Mouse (Mus musculus): ENCODE measurements around the gene Ppp3ca.

Gene Ppp3ca

DNA sequence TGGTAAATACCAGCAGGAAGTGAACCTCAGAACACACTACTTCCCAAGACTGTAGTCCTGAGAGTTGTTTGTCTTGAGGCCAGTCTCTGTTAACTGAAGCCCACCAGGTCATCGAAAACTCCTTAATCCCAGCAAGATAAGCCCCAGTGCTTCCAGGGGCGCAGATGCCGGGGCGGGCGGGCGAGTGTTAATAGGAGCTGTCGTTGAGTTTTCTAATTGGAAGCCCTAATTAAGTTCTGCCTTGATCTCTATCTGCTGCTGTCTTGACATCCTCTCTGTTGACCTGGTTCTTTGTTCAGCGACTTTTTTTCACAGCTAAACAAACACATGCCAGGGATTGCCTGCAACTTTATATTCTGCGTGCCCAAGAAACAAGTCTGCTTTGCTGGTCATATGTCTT is 165.9 kb downstream of the Ppp3ca start:
- in situ Hi-C loops (cut with MboI; ENCODE audit: unreplicated experiment in 2 of 2) = loop anchor here (10.0 kb wide), 1 partner anchor 161 kb away; the partner anchor contains the start of gene Ppp3ca (in 2 of the 2)

DNA sequence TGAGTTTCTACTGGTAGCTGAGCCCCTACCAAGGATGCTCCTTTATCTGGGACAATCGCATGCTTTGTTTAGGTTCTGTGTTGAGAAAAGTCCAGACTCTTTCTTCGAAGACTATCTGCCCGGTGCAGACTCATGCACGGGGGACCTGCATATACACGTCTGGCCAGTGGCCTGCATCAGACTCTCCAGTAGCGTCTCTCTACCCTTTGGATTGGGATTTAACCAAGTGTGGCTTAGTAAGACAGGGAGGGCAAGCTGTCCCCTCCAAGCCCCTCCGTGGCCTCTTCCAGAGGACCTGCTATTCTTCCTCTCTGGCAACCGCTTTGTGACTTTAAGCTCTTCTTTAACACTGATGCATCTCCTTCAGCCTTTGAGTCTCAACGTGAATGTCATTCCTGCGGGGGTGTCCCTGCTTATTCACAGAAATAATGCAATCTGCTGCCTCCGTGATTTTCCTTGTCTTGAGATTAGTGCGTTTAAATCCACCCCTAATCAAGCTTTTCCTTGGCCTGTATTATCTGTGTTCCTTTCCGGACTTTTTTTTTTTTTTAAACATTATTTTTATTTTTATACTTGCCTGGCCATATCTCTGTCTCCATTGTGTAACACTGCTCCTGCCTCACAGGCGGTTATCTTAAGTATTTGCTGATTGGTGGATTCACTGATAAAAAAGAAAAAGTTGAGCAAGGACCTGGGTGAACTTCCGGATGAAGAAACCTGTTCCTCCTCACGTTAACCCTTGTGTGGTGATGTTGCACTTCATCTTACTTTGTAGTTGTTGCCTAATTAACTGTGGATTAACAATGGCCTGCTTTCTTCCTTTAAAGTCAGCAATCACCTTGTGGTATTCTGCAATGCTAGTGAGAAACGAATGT is 166.6 kb downstream of the Ppp3ca start:
- in situ Hi-C loops (cut with MboI; ENCODE audit: unreplicated experiment in 2 of 2) = loop anchor here (10.0 kb wide), 1 partner anchor 162 kb away; the partner anchor contains the start of gene Ppp3ca (in 2 of the 2)

- in situ Hi-C loops (cut with MboI; ENCODE audit: unreplicated experiment in 2 of 2) = loop anchor here (10.0 kb wide), 1 partner anchor 163 kb away; the partner anchor contains the start of gene Ppp3ca (in 2 of the 2)
Measured at GRCm38 (mm10) chr3:136837589-136837988, 167.7 kb downstream of the Ppp3ca start.

DNA sequence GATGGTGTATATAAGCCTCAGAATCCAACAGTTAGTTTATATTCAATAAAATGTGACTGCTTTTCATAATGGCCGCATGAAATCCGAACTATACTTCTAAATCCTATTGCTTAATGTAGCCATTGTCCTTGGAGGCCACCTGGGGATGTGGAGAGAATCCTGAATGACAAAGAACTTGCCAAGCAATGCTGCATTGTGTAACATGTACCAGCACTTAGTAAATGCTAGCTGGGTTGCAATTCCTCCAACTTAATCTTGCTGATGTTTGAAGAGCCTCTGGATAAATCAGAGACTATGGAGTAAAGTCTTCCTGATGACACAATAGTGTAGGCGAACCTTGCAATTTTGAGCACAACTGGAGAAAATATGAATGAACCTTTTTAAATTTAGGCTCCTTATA is 171.4 kb downstream of the Ppp3ca start:
- in situ Hi-C loops (cut with MboI; ENCODE audit: unreplicated experiment in 2 of 2) = no loop called here

GRCm38 (mm10) chr3:136842384-136842783 is 172.5 kb downstream of the Ppp3ca start:
- in situ Hi-C loops (cut with MboI; ENCODE audit: unreplicated experiment in 2 of 2) = no loop called here

- in situ Hi-C loops (cut with MboI; ENCODE audit: unreplicated experiment in 2 of 2) = no loop called here
Measured at GRCm38 (mm10) chr3:136843811-136844491, 174.0 kb downstream of the Ppp3ca start.

DNA sequence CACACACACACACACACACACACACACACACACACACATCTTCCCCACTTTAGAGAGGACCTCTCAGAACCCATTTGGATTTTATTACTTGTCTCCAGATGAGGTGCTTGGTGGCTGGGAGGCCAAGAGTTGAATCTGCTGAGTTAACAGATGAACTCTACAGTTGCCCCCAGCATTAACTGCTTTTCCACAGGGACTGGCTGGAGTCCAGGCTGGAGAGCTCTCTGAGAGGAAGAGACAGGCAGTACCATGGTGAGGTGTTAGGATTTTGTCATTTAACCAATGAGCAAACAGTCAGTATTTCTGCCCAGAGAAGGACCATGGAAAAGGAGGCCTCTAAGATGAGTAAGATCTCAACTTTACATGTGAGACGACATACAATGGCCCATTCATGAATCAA is 179.1 kb downstream of the Ppp3ca start:
- in situ Hi-C loops (cut with MboI; ENCODE audit: unreplicated experiment in 2 of 2) = no loop called here

- in situ Hi-C loops (cut with MboI; ENCODE audit: unreplicated experiment in 2 of 2) = no loop called here
Measured at GRCm38 (mm10) chr3:136852921-136853320, 183.0 kb downstream of the Ppp3ca start.

DNA sequence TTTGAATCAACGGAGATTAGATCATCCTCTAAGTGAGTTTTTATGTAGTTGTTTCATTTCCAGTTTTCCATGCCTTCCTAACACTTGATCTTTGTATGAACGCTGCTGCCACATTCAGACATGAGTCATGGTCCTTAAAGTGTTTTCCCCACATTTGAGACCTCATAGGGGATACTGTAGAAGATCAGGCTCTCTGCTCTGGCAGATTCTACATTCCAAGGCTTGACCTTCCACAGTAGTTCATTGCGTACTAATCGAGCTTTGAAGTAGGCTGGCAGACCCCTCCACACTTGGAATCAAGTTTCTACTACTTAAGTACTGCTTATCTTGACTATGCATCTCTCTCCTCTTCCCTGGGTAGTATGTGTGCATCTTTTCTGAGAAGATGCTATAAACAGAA is 183.7 kb downstream of the Ppp3ca start:
- in situ Hi-C loops (cut with MboI; ENCODE audit: unreplicated experiment in 2 of 2) = no loop called here

- in situ Hi-C loops (cut with MboI; ENCODE audit: unreplicated experiment in 2 of 2) = no loop called here
Measured at GRCm38 (mm10) chr3:136855996-136856395, 186.1 kb downstream of the Ppp3ca start.

DNA sequence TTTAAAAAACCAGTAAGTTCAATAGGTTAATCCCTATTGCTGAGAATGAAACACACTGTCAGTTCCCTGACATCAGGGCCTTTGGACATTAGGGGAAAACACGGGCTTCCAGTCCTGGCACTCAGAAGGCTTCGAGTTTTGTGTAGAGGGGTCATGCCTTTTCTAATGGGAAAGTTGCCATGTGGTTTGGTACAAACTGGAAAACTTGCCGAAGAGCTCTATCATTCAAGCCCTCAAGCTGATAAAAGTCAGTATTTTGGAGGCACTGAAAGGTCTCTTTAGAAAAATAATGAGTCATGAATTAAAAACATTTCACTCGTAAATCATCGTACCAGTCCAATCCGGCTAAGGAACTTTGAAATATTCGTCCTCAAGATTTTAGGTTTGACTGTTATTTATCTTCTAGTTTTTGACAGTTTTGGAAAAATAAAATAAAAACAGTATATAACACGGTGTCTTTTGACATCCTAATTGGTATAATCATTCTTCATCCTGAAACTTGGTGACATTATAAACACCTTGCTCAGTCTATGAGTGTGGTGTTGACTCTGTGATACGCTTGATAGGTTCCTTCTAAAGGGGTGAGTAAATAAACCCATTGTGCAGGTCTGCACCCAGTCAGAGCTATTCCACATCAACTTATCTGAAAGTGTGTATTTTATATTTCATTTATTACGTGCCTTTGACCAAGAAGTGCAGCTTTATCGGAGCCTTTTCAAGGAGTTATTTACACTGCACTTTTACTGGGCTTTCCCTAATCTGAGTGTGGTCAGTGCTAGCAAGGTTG is 192.3 kb downstream of the Ppp3ca start:
- in situ Hi-C loops (cut with MboI; ENCODE audit: unreplicated experiment in 2 of 2) = no loop called here

DNA sequence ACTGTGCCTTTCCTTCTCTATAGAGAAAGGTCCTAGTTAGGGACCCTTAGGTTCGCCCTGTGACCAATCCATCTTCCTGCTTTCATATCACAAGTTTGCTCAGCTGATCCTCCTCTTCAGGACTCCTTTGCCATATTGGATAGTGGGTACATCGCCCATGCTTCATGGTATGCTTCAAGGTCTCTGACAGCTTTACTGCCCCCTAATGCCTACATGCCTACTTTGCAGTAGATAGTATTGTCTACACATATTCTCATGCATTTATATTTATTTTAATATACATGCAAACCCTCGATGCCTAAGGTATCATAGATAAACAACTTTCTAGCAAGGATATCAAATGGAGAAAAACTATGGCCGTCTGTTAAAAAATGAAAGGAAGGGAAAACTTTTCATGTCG is 193.2 kb downstream of the Ppp3ca start:
- in situ Hi-C loops (cut with MboI; ENCODE audit: unreplicated experiment in 2 of 2) = no loop called here

DNA sequence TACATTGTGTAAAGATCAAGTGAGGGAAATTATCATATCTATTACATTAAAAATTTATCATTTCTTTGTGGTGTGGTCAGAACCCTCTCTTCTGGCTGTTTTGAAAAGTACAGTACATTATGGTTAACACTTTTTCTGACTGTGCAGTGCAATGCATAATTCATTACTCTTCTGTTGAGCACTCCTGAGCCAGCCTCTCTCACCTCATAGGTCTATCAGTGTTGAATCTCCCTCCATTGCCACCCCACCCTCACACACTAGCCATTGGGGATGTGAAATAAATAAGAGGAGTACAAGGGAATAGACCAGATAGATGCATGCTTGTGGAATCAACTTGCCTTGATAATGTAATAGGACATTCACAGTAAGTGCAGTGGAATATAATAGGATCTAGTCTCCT is 194.4 kb downstream of the Ppp3ca start:
- in situ Hi-C loops (cut with MboI; ENCODE audit: unreplicated experiment in 2 of 2) = no loop called here

DNA sequence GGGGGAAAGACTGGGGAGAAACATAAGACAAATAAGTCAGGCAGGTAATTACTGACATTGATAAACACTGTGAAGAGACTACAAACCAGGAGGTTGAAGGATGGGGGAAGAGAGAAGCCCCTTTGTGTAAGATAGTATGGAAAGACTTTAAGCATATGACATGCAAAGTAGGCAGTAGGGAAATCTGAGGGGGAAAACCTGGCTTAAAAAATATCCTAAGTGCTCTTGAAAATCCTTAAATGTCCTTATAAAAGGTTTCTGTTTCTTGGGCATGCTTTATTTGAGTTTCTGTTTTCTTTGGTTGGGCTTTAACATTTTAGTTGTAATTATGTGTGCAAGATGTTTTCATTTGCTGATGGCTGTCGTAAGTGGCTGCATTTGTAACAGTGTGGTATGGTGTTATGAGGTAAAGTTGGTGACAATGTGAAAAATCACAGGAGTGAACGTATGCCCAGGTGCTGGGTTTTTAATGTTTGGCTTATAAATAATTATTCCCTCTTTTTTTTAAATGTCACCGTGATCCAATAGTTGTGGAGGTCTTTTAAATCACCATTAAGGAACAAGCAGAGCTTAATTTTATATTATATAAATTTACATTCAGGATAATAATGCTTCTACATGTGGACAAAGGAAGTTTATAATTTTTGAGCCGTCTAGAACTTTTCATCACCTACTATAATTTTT is 195.4 kb downstream of the Ppp3ca start:
- in situ Hi-C loops (cut with MboI; ENCODE audit: unreplicated experiment in 2 of 2) = no loop called here

GRCm38 (mm10) chr3:136866095-136866494 is 196.2 kb downstream of the Ppp3ca start:
- in situ Hi-C loops (cut with MboI; ENCODE audit: unreplicated experiment in 2 of 2) = no loop called here

GRCm38 (mm10) chr3:136866571-136866970 is 196.6 kb downstream of the Ppp3ca start:
- in situ Hi-C loops (cut with MboI; ENCODE audit: unreplicated experiment in 2 of 2) = no loop called here

DNA sequence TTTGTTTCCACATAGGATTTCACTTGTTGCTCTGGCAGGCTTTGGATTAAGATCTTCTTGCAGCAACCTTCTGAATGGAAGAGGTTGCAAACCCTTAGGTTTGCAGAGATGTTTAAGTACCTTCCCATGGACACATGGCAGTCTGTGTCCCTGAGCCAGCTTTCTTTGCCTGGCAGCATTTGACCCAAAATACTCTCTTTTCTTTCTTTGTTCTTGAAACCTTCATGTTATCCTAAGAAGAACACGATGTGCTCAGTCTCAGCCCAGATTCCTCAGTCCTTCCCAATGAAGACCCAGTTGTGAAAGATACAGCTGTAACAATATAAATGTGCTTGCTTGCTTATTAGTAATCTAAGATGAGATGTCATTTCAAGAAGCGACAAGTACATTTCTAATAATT is 197.4 kb downstream of the Ppp3ca start:
- in situ Hi-C loops (cut with MboI; ENCODE audit: unreplicated experiment in 2 of 2) = no loop called here

DNA sequence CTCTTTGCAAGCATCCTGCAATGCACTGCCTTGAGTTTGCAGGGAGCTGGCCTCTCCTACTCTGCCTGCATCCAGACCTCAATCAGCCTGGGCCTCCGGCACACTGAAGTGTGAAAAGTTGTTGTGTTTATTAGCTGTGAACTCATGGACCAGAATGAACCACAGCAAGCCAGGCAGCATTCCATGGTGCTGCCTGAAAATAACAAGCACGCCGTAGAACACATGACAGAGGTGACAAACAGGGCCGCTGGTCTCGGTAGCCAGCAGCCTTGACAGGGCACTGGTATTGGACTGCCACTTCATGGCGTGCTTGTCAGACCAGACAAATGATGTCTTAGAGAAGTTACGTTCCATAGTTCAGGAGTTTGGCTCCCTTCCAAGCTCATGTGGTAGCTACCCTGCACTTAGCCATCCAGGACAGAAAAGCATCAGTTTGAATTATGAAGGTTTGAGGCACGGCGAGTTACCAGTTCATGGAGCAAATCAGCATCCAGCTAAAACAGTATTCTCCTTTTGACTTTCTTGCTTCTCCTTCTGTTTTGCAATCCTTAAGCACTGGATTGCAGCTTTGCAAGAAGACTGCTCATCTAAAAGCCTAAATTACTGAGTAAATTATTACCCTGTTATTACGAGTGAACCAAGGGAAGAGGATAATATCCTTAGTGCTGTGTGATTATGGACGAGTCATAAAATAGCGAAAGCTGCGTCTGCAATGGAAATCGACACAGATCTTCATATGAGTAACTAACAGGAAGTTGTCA is 202.0 kb downstream of the Ppp3ca start:
- in situ Hi-C loops (cut with MboI; ENCODE audit: unreplicated experiment in 2 of 2) = no loop called here

- in situ Hi-C loops (cut with MboI; ENCODE audit: unreplicated experiment in 2 of 2) = no loop called here
Measured at GRCm38 (mm10) chr3:136872533-136873095, 202.7 kb downstream of the Ppp3ca start.

Data from v-Abl transformed pro-B cells (cell line).